Mouse (Mus musculus) stomach, embryonic 15.5 days (tissue): ENCODE measurements around the gene D430041D05Rik. TPM values are rescaled to one million over a fixed set of nuclear protein-coding genes. Genes with fewer than 3 reads are reported as not detected.
"Not testable (repeated sequence)": the region's sequence is repeated elsewhere in the genome, so short reads cannot be mapped to it uniquely, and the experiment has no call there.

Experiments
- ATAC-seq: fragments of 200-750 bp; cut with Nextera tagmentation; 2 replicates; pipeline ENCODE4 v1.8.0; 2017; ENCODE audit warnings: low read depth, moderate number of reproducible peaks, moderate TSS enrichment; ENCODE audit not compliant: insufficient read depth, low FRiP score
- H3K27ac ChIP-seq: fragments of 300-500 bp; sonication (generic); 2 replicates; pipeline ENCODE4 v1.5.1; 2015; ENCODE audit warnings: mild to moderate bottlenecking, inconsistent platforms
- H3K27me3 ChIP-seq: fragments of 300-500 bp; sonication (generic); replicated peaks from 2 replicates; pipeline ENCODE4 v1.6.1; 2015; ENCODE audit warnings: inconsistent platforms
- H3K36me3 ChIP-seq: fragments of 300-500 bp; sonication (generic); 2 replicates; pipeline ENCODE4 v1.6.1; 2015; ENCODE audit warnings: inconsistent platforms
- H3K4me1 ChIP-seq: fragments of 300-500 bp; sonication (generic); 2 replicates; pipeline ENCODE4 v1.6.1; 2015; ENCODE audit warnings: inconsistent platforms
- H3K4me2 ChIP-seq: fragments of 300-500 bp; sonication (generic); 2 replicates; pipeline ENCODE4 v1.6.1; 2015; ENCODE audit warnings: mild to moderate bottlenecking, inconsistent platforms
- H3K4me3 ChIP-seq: fragments of 300-500 bp; sonication (generic); replicated peaks from 2 replicates; pipeline ENCODE4 v1.5.1; 2015; ENCODE audit warnings: inconsistent platforms
- H3K9ac ChIP-seq: fragments of 300-500 bp; sonication (generic); 2 replicates; pipeline ENCODE4 v1.6.1; 2015; ENCODE audit warnings: inconsistent platforms
- H3K9me3 ChIP-seq: fragments of 300-500 bp; sonication (generic); 2 replicates; pipeline ENCODE4 v1.6.1; 2016; ENCODE audit warnings: inconsistent platforms
- WGBS: fragments of 180-500 bp; shearing (Covaris S2); methylation state at CpG from one replicate; pipeline ENCODE4 v1.1.7; 2015; 5-methylcytosine and 5-hydroxymethylcytosine counted together
- polyA plus RNA-seq: library from polyadenylated mRNA; unstranded; fragments of >200 nt; fragmentation: Nextera tagmentation; extraction: Ambion mirVana; gene quantifications from 2 replicates; pipeline ENCODE4 v1.2.1, GENCODE M21; 2015

Gene D430041D05Rik
- polyA plus RNA-seq, 1 experiment from 2014 or later: 0.19 TPM

- no peak overlapping the region for H3K4me2 ChIP-seq
- no peak overlapping the region for H3K9ac ChIP-seq
- ATAC-seq: no peak
- WGBS: 46% methylated on average over 6 of the region's 6 CpGs
- no peaks in the 10 kb centered on the region for H3K9me3 ChIP-seq
- peaks cover 12% of the 10 kb centered on the region for H3K4me1 ChIP-seq
- H3K4me3 ChIP-seq: no peak overlapping the region
- no peaks in the 10 kb centered on the region for H3K36me3 ChIP-seq
- H3K27ac ChIP-seq: no peak overlapping the region
- H3K27me3 ChIP-seq: no peaks in the 10 kb centered on the region
Observed at GRCm38 (mm10) chr2:104120312-104120711, 290.5 kb downstream of the D430041D05Rik start.

GRCm38 (mm10) chr2:104119097-104119496 is 291.7 kb downstream of the D430041D05Rik start:
- Histone ChIP-seq H3K27ac (no peak overlapping the region), H3K4me2 (no peak overlapping the region), H3K36me3 (no peaks in the 10 kb centered on the region), H3K9ac (no peak overlapping the region), H3K27me3 (no peaks in the 10 kb centered on the region), H3K4me3 (no peak overlapping the region), H3K9me3 (no peaks in the 10 kb centered on the region), H3K4me1 (peaks cover 12% of the 10 kb centered on the region)
- WGBS: 56% methylated on average over 1 of the region's 1 CpGs
- ATAC-seq: no peak

- not testable (repeated sequence) for ATAC-seq, H3K27ac ChIP-seq, H3K36me3 ChIP-seq
Observed at GRCm38 (mm10) chr2:104117173-104117572, 293.6 kb downstream of the D430041D05Rik start.

GRCm38 (mm10) chr2:104114898-104115297 is 295.9 kb downstream of the D430041D05Rik start:
- H3K4me1 ChIP-seq: no peaks in the 10 kb centered on the region
- H3K36me3 ChIP-seq: no peaks in the 10 kb centered on the region
- H3K27ac ChIP-seq: no peak overlapping the region
- H3K9me3 ChIP-seq: no peaks in the 10 kb centered on the region
- H3K27me3 ChIP-seq: no peaks in the 10 kb centered on the region
- ATAC-seq: no peak
- no peak overlapping the region for H3K4me2 ChIP-seq
- no peak overlapping the region for H3K4me3 ChIP-seq
- 70% methylated on average over 3 of the region's 3 CpGs for WGBS
- H3K9ac ChIP-seq: no peak overlapping the region

More at GRCm38 (mm10) chr2:104117173-104117572, 293.6 kb downstream of the D430041D05Rik start:
- not testable (repeated sequence) for H3K4me1 ChIP-seq, H3K4me2 ChIP-seq, H3K4me3 ChIP-seq, H3K9ac ChIP-seq, H3K9me3 ChIP-seq, H3K27me3 ChIP-seq

- ATAC-seq: peak; percentile 34; the same call in 1 of the 2 replicates
- H3K4me2 ChIP-seq, H3K36me3 ChIP-seq, H3K4me3 ChIP-seq, H3K9me3 ChIP-seq, H3K4me1 ChIP-seq, H3K27ac ChIP-seq, H3K9ac ChIP-seq, H3K27me3 ChIP-seq: not testable (repeated sequence)
Observed at GRCm38 (mm10) chr2:104113563-104113962, 297.2 kb downstream of the D430041D05Rik start.

- not testable (repeated sequence) for H3K27ac ChIP-seq, H3K4me1 ChIP-seq, H3K27me3 ChIP-seq, ATAC-seq, H3K9me3 ChIP-seq, H3K36me3 ChIP-seq, H3K9ac ChIP-seq, H3K4me3 ChIP-seq, H3K4me2 ChIP-seq
- no CpG with 5 or more reads among the region's 1 CpGs for WGBS
Observed at GRCm38 (mm10) chr2:104111170-104111797, 299.5 kb downstream of the D430041D05Rik start.

- 85% methylated on average over 4 of the region's 4 CpGs for WGBS
- H3K4me2 ChIP-seq: no peak overlapping the region
- no peak overlapping the region for H3K9ac ChIP-seq
- H3K27ac ChIP-seq: no peak overlapping the region
- no peak overlapping the region for H3K4me3 ChIP-seq
- 0 out of 2 replicates have a peak, but pooled peaks cover 3% of the 10 kb centered on the region for H3K4me1 ChIP-seq
- H3K36me3 ChIP-seq: no peaks in the 10 kb centered on the region
- no peaks in the 10 kb centered on the region for H3K9me3 ChIP-seq
- H3K27me3 ChIP-seq: no peaks in the 10 kb centered on the region
- no peak for ATAC-seq
Observed at GRCm38 (mm10) chr2:104110031-104110430, 300.8 kb downstream of the D430041D05Rik start.

GRCm38 (mm10) chr2:104109528-104109927 is 301.3 kb downstream of the D430041D05Rik start:
- no peak overlapping the region for H3K4me3 ChIP-seq
- ATAC-seq: no peak
- H3K9me3 ChIP-seq: no peaks in the 10 kb centered on the region
- H3K36me3 ChIP-seq: 0 out of 2 replicates have a peak, but pooled peaks cover 2% of the 10 kb centered on the region
- H3K27ac ChIP-seq: no peak overlapping the region
- H3K27me3 ChIP-seq: no peaks in the 10 kb centered on the region
- no peak overlapping the region for H3K9ac ChIP-seq
- 56% methylated on average over 2 of the region's 2 CpGs for WGBS
- H3K4me1 ChIP-seq: 0 out of 2 replicates have a peak, but pooled peaks cover 3% of the 10 kb centered on the region
- no peak overlapping the region for H3K4me2 ChIP-seq

- not testable (repeated sequence) for H3K27ac ChIP-seq, H3K9ac ChIP-seq, H3K36me3 ChIP-seq, H3K4me3 ChIP-seq, H3K27me3 ChIP-seq, H3K4me2 ChIP-seq, ATAC-seq, H3K4me1 ChIP-seq, H3K9me3 ChIP-seq
- WGBS: 85% methylated on average over 2 of the region's 2 CpGs
Observed at GRCm38 (mm10) chr2:104109021-104109420, 301.8 kb downstream of the D430041D05Rik start.

- 87% methylated on average over 6 of the region's 6 CpGs for WGBS
- ATAC-seq: no peak
- no peaks in the 10 kb centered on the region for H3K27me3 ChIP-seq
Observed at GRCm38 (mm10) chr2:104104800-104105199, 306.0 kb downstream of the D430041D05Rik start.

GRCm38 (mm10) chr2:104099946-104100345 is 310.9 kb downstream of the D430041D05Rik start:
- 51% methylated on average over 1 of the region's 1 CpGs for WGBS
- Histone ChIP-seq H3K27me3 (no peaks in the 10 kb centered on the region), H3K27ac (no peak overlapping the region), H3K4me3 (no peak overlapping the region), H3K4me1 (peaks cover 8% of the 10 kb centered on the region; the same call in 1 of the 2 replicates), H3K4me2 (no peak overlapping the region), H3K36me3 (0 out of 2 replicates have a peak, but pooled peaks cover 5% of the 10 kb centered on the region), H3K9ac (no peak overlapping the region), H3K9me3 (no peaks in the 10 kb centered on the region)
- ATAC-seq: no peak

More at GRCm38 (mm10) chr2:104104800-104105199, 306.0 kb downstream of the D430041D05Rik start:
- Histone ChIP-seq H3K36me3 (0 out of 2 replicates have a peak, but pooled peaks cover 5% of the 10 kb centered on the region), H3K9ac (no peak overlapping the region), H3K4me3 (no peak overlapping the region), H3K9me3 (no peaks in the 10 kb centered on the region), H3K27ac (no peak overlapping the region), H3K4me1 (0 out of 2 replicates have a peak, but pooled peaks cover 2% of the 10 kb centered on the region), H3K4me2 (no peak overlapping the region)

- H3K9me3 ChIP-seq: no peaks in the 10 kb centered on the region
- no peak overlapping the region for H3K9ac ChIP-seq
- no peak for ATAC-seq
- H3K4me1 ChIP-seq: peaks cover 8% of the 10 kb centered on the region; the same call in 1 of the 2 replicates
- 87% methylated on average over 2 of the region's 2 CpGs for WGBS
- 0 out of 2 replicates have a peak, but pooled peaks cover under 1% of the 10 kb centered on the region for H3K36me3 ChIP-seq
- no peak overlapping the region for H3K27ac ChIP-seq
- H3K4me3 ChIP-seq: no peak overlapping the region
- no peaks in the 10 kb centered on the region for H3K27me3 ChIP-seq
- no peak overlapping the region for H3K4me2 ChIP-seq
Observed at GRCm38 (mm10) chr2:104099231-104099585, 311.6 kb downstream of the D430041D05Rik start.
